ENCODE assay signal across 17 mouse cellular contexts in genomic region chr2:129227011-129227529, GRCm38 (mm10). TPM values are rescaled to one million over a fixed set of nuclear protein-coding genes. Genes with fewer than 3 reads are reported as not detected.
DNase-seq lines count a peak whose midpoint lies in the region; ATAC-seq lines count a peak whose summit lies in the region.
"Had no signal": no experiment of that assay in that cellular context is flagged by ENCODE, and none has a peak within 500 bp of the region (broad histone marks: within the 10 kb centered on the region; RNA-seq: fewer than 3 reads in every experiment).

No protein-coding gene starts in this region.

- H3K9me3 ChIP-seq in forebrain, embryonic 10.5 days = no peaks in the 10 kb centered on the region
- no peaks in the 10 kb centered on the region; the same call in 1 of the 2 replicates for H3K9me3 ChIP-seq in forebrain, embryonic 11.5 days (ENCODE audit: control insufficient read depth, low read length)
- no peaks in the 10 kb centered on the region for H3K9me3 ChIP-seq in midbrain, embryonic 11.5 days (ENCODE audit: control insufficient read depth, low read length)
- H3K9me3 ChIP-seq in midbrain, embryonic 13.5 days = no peaks in the 10 kb centered on the region
- no peaks in the 10 kb centered on the region for H3K9me3 ChIP-seq in liver, embryonic 15.5 days (replicated peaks)
- H3K9me3 ChIP-seq: heart, embryonic 15.5 days; hindbrain, embryonic 13.5 days; limb, embryonic 15.5 days; midbrain, embryonic 12.5 days had no signal

- H3K27ac ChIP-seq in forebrain, embryonic 10.5 days = peak overlapping the region; percentile 75
- H3K27ac ChIP-seq in forebrain, embryonic 11.5 days (ENCODE audit: low read depth, low read length) = no peak overlapping the region
- H3K27ac ChIP-seq in midbrain, embryonic 11.5 days (ENCODE audit: low read depth, low read length) = no peak overlapping the region
- no peak overlapping the region for H3K27ac ChIP-seq in midbrain, embryonic 13.5 days
- peak overlapping the region; percentile 99 for H3K27ac ChIP-seq in liver, embryonic 15.5 days (replicated peaks)
- H3K27ac ChIP-seq: heart, embryonic 15.5 days; hindbrain, embryonic 13.5 days; kidney, postnatal 0 days; limb, embryonic 15.5 days had no signal

- no peak overlapping the region for H3K4me3 ChIP-seq in forebrain, embryonic 10.5 days
- H3K4me3 ChIP-seq in forebrain, embryonic 11.5 days (ENCODE audit: low read depth, low read length) = no peak overlapping the region
- H3K4me3 ChIP-seq in midbrain, embryonic 11.5 days (ENCODE audit: low read depth, low read length) = no peak overlapping the region
- no peak overlapping the region for H3K4me3 ChIP-seq in midbrain, embryonic 13.5 days (replicated peaks)
- H3K4me3 ChIP-seq in liver, embryonic 15.5 days (replicated peaks) = 0 out of 2 replicates have a peak overlapping the region, but pooled peaks have one; percentile 40
- H3K4me3 ChIP-seq: heart, embryonic 15.5 days; hindbrain, embryonic 13.5 days; limb, embryonic 15.5 days; midbrain, embryonic 12.5 days had no signal

- no peak overlapping the region for H3K9ac ChIP-seq in forebrain, embryonic 11.5 days (ENCODE audit: low read length)
- H3K9ac ChIP-seq in midbrain, embryonic 11.5 days (ENCODE audit: low read length) = no peak overlapping the region
- H3K9ac ChIP-seq in midbrain, embryonic 13.5 days (replicated peaks) = no peak overlapping the region
- H3K9ac ChIP-seq in liver, embryonic 15.5 days = peak overlapping the region; percentile 71
- H3K9ac ChIP-seq: heart, embryonic 15.5 days; hindbrain, embryonic 13.5 days; limb, embryonic 15.5 days; midbrain, embryonic 12.5 days had no signal

- no peak for ATAC-seq in forebrain, embryonic 11.5 days (replicated peaks; ENCODE audit: low FRiP score)
- no peak for ATAC-seq in midbrain, embryonic 11.5 days (ENCODE audit: low FRiP score)
- no peak for ATAC-seq in midbrain, embryonic 13.5 days
- peak; percentile 14 for ATAC-seq in liver, embryonic 15.5 days (ENCODE audit: insufficient read depth)

- 77% methylated on average over 7 of the region's 7 CpGs for WGBS in forebrain, embryonic 10.5 days
- WGBS in forebrain, embryonic 11.5 days = 71% methylated on average over 7 of the region's 7 CpGs
- WGBS in midbrain, embryonic 11.5 days = 73% methylated on average over 7 of the region's 7 CpGs
- 81% methylated on average over 7 of the region's 7 CpGs for WGBS in midbrain, embryonic 13.5 days
- 44% methylated on average over 7 of the region's 7 CpGs for WGBS in liver, embryonic 15.5 days (ENCODE audit: insufficient replicate concordance)

- H3K36me3 ChIP-seq in forebrain, embryonic 10.5 days (replicated peaks) = no peaks in the 10 kb centered on the region
- no peaks in the 10 kb centered on the region for H3K36me3 ChIP-seq in forebrain, embryonic 11.5 days (ENCODE audit: control insufficient read depth, insufficient read depth, low read length)
- H3K36me3 ChIP-seq in midbrain, embryonic 11.5 days (ENCODE audit: control insufficient read depth, insufficient read depth, low read length) = no peaks in the 10 kb centered on the region
- no peaks in the 10 kb centered on the region for H3K36me3 ChIP-seq in midbrain, embryonic 13.5 days
- H3K36me3 ChIP-seq in liver, embryonic 15.5 days (replicated peaks) = no peaks in the 10 kb centered on the region
- H3K36me3 ChIP-seq: heart, embryonic 15.5 days; hindbrain, embryonic 13.5 days; limb, embryonic 15.5 days; midbrain, embryonic 12.5 days had no signal

- no peak for DNase-seq in forebrain, embryonic 10.5 days (ENCODE audit: extremely low spot score, low spot score)
- no peak for DNase-seq in forebrain, embryonic 11.5 days (ENCODE audit: low spot score)
- DNase-seq in midbrain, embryonic 11.5 days (ENCODE audit: low spot score, missing footprints) = peak; percentile 19
- DNase-seq in ZHBTc4 (ENCODE audit: low read depth, low spot score) = peak; percentile 59
- no peak for DNase-seq in adrenal gland, adult 18-20 months (ENCODE audit: low spot score in 2 of 2)
- no peak for DNase-seq in layer of hippocampus, adult 9-10 months (ENCODE audit: low spot score)
- DNase-seq: adrenal gland, postnatal 25 days; cerebellum, adult 9-11 months; embryo, embryonic 11 days; thymus, postnatal 25 days had no signal

- no peaks in the 10 kb centered on the region for H3K27me3 ChIP-seq in forebrain, embryonic 10.5 days (ENCODE audit: poor library complexity, severe bottlenecking)
- no peaks in the 10 kb centered on the region for H3K27me3 ChIP-seq in forebrain, embryonic 11.5 days (ENCODE audit: control insufficient read depth, insufficient read depth, low read length)
- no peaks in the 10 kb centered on the region for H3K27me3 ChIP-seq in midbrain, embryonic 11.5 days (ENCODE audit: control insufficient read depth, insufficient read depth, low read length)
- H3K27me3 ChIP-seq in midbrain, embryonic 13.5 days = no peaks in the 10 kb centered on the region
- H3K27me3 ChIP-seq in liver, embryonic 15.5 days = no peaks in the 10 kb centered on the region
- H3K27me3 ChIP-seq: heart, embryonic 15.5 days; hindbrain, embryonic 13.5 days; limb, embryonic 15.5 days; midbrain, embryonic 12.5 days had no signal

- H3K4me2 ChIP-seq in forebrain, embryonic 11.5 days (ENCODE audit: low read depth, low read length, severe bottlenecking) = no peak overlapping the region
- H3K4me2 ChIP-seq in midbrain, embryonic 11.5 days = no peak overlapping the region
- no peak overlapping the region for H3K4me2 ChIP-seq in midbrain, embryonic 13.5 days (replicated peaks)
- H3K4me2 ChIP-seq in liver, embryonic 15.5 days = peak overlapping the region; percentile 65
- H3K4me2 ChIP-seq: heart, embryonic 15.5 days; hindbrain, embryonic 13.5 days; limb, embryonic 15.5 days; midbrain, embryonic 12.5 days had no signal

- H3K4me1 ChIP-seq in forebrain, embryonic 10.5 days = peaks cover 7% of the 10 kb centered on the region; the same call in 1 of the 2 replicates
- H3K4me1 ChIP-seq in forebrain, embryonic 11.5 days (replicated peaks; ENCODE audit: control insufficient read depth, insufficient read depth, low read length) = no peaks in the 10 kb centered on the region
- H3K4me1 ChIP-seq in midbrain, embryonic 11.5 days (ENCODE audit: control insufficient read depth, insufficient read depth, low read length) = no peaks in the 10 kb centered on the region
- no peaks in the 10 kb centered on the region for H3K4me1 ChIP-seq in midbrain, embryonic 13.5 days (replicated peaks)
- H3K4me1 ChIP-seq in liver, embryonic 15.5 days (replicated peaks) = peaks cover 79% of the 10 kb centered on the region
- H3K4me1 ChIP-seq: heart, embryonic 15.5 days; hindbrain, embryonic 13.5 days; limb, embryonic 15.5 days; midbrain, embryonic 12.5 days had no signal

RNA-seq across cellular contexts. Expression of gene Slc20a1, which starts 28.5 kb away (rescaled TPM):
- polyA plus RNA-seq in forebrain, embryonic 10.5 days (2016; fragmentation: Nextera tagmentation; extraction: Ambion mirVana) = 57.2 and 57.9 TPM in 2 replicates
- polyA plus RNA-seq in forebrain, embryonic 11.5 days (2014; fragmentation: Nextera tagmentation; extraction: Ambion mirVana) = 70.7 and 72.8 TPM in 2 replicates
- 53.3 and 62.5 TPM in 2 replicates for polyA plus RNA-seq in midbrain, embryonic 11.5 days (2014; fragmentation: Nextera tagmentation; extraction: Ambion mirVana)
- polyA plus RNA-seq in midbrain, embryonic 13.5 days (2015; fragmentation: Nextera tagmentation; extraction: Ambion mirVana) = 52.4 and 53.1 TPM in 2 replicates
- 42.8 and 48.3 TPM in 2 replicates for polyA plus RNA-seq in liver, embryonic 15.5 days (2015; fragmentation: Nextera tagmentation; extraction: Ambion mirVana)
- total RNA-seq in adrenal gland, adult 18-20 months (2021) = 10 to 100 TPM; 14.1 to 19.4 TPM

Comparison
In these comparisons a context has a peak if more than half of its experiments do, and no peak if none do; other contexts are left out.
1. H3K27ac ChIP-seq: peak in forebrain, embryonic 10.5 days (single experiment) and liver, embryonic 15.5 days (single experiment); none in forebrain, embryonic 11.5 days (single experiment), midbrain, embryonic 11.5 days (single experiment) and midbrain, embryonic 13.5 days (single experiment).
2. DNase-seq: peak in midbrain, embryonic 11.5 days (single experiment) and ZHBTc4 (single experiment); none in forebrain, embryonic 10.5 days (single experiment), forebrain, embryonic 11.5 days (single experiment), adrenal gland, adult 18-20 months (0 of 2) and layer of hippocampus, adult 9-10 months (single experiment).